Mouse (Mus musculus) heart, embryonic 14.5 days (tissue): ENCODE data around the gene Atp6v1g3. TPM values are rescaled to one million over a fixed set of nuclear protein-coding genes. Genes with fewer than 3 reads are reported as not detected.

ENCODE experiments used
- ATAC-seq: fragments of 200-750 bp; cut with Nextera tagmentation; 2 replicates; pipeline ENCODE4 v1.8.0; 2017; ENCODE audit warnings: low read depth, moderate TSS enrichment; ENCODE audit not compliant: insufficient number of reproducible peaks, insufficient read depth, low FRiP score
- H3K27ac ChIP-seq, 2 experiments: fragments of 200-500 bp in 1 of 2; fragments of 300-500 bp in 1 of 2; sonication (generic) in 1 of 2; replicated peaks in 1 of 2; 2 replicates each; pipeline ENCODE4 v1.5.1; 2012 to 2014; ENCODE audit warnings: low read depth in 2 of 2, low read length in 2 of 2, control low read depth in 1 of 2, mild to moderate bottlenecking in 1 of 2, mixed read lengths in 1 of 2; ENCODE audit not compliant: control insufficient read depth in 1 of 2, insufficient read depth in 1 of 2
- H3K27me3 ChIP-seq: fragments of 300-500 bp; sonication (generic); 2 replicates; pipeline ENCODE4 v1.6.1; 2014; ENCODE audit warnings: mild to moderate bottlenecking, low read length, control low read depth; ENCODE audit not compliant: control insufficient read depth, insufficient read depth
- H3K36me3 ChIP-seq: fragments of 300-500 bp; sonication (generic); 2 replicates; pipeline ENCODE4 v1.6.1; 2014; ENCODE audit warnings: mild to moderate bottlenecking, control low read depth, low read length, mixed read lengths; ENCODE audit not compliant: control insufficient read depth, insufficient read depth
- H3K4me1 ChIP-seq, 2 experiments: fragments of 200-500 bp in 1 of 2; fragments of 300-500 bp in 1 of 2; sonication (generic) in 1 of 2; 2 replicates each; pipeline ENCODE4 v1.6.1; 2012 to 2014; ENCODE audit warnings: low read length in 2 of 2, control low read depth in 1 of 2, mixed read lengths in 1 of 2; ENCODE audit not compliant: control insufficient read depth in 2 of 2, insufficient read depth in 2 of 2
- H3K4me2 ChIP-seq: fragments of 300-500 bp; sonication (generic); 2 replicates; pipeline ENCODE4 v1.6.1; 2014; ENCODE audit warnings: mild to moderate bottlenecking, low read length
- H3K4me3 ChIP-seq, 2 experiments: fragments of 200-500 bp in 1 of 2; fragments of 300-500 bp in 1 of 2; sonication (generic) in 1 of 2; 2 replicates each; pipeline ENCODE4 v1.5.1; 2012 to 2014; ENCODE audit warnings: low read length in 2 of 2, mild to moderate bottlenecking in 2 of 2, control low read depth in 1 of 2, low read depth in 1 of 2, moderate library complexity in 1 of 2; ENCODE audit not compliant: control insufficient read depth in 1 of 2, insufficient read depth in 1 of 2
- H3K9ac ChIP-seq: fragments of 300-500 bp; sonication (generic); 2 replicates; pipeline ENCODE4 v1.6.1; 2014; ENCODE audit warnings: mild to moderate bottlenecking, low read length
- H3K9me3 ChIP-seq: fragments of 300-500 bp; sonication (generic); 2 replicates; pipeline ENCODE4 v1.6.1; 2016; ENCODE audit warnings: low read length, control low read depth; ENCODE audit not compliant: control insufficient read depth
- WGBS: fragments of 180-500 bp; shearing (Covaris S2); extraction: QIAGEN DNeasy Blood & Tissue Kit; methylation state at CpG from one replicate; pipeline ENCODE4 v1.1.7; 2014; 5-methylcytosine and 5-hydroxymethylcytosine counted together
- polyA plus RNA-seq: library from polyadenylated mRNA; unstranded; fragments of >200 nt; fragmentation: Nextera tagmentation; extraction: Ambion mirVana; gene quantifications from 2 replicates; pipeline ENCODE4 v1.2.1, GENCODE M21; 2014

Atp6v1g3 gene
- polyA plus RNA-seq, 1 experiment from 2014 or later: not detected

GRCm38 (mm10) chr1:138330556-138330955, 57.0 kb downstream of the Atp6v1g3 start:
- Histone ChIP-seq H3K27ac (no peak overlapping the region), H3K9ac (no peak overlapping the region), H3K9me3 (no peaks in the 10 kb centered on the region), H3K4me1 (no peaks in the 10 kb centered on the region), H3K27me3 (no peaks in the 10 kb centered on the region), H3K36me3 (no peaks in the 10 kb centered on the region), H3K4me3 (no peak overlapping the region), H3K4me2 (no peak overlapping the region)
- ATAC-seq: no peak
- WGBS: 84% methylated on average over 2 of the region's 2 CpGs

- Histone ChIP-seq H3K27me3 (no peaks in the 10 kb centered on the region), H3K4me2 (no peak overlapping the region), H3K9me3 (no peaks in the 10 kb centered on the region), H3K4me1 (no peaks in the 10 kb centered on the region), H3K9ac (no peak overlapping the region), H3K36me3 (no peaks in the 10 kb centered on the region), H3K27ac (no peak overlapping the region), H3K4me3 (no peak overlapping the region)
- ATAC-seq: no peak
- WGBS: 52% methylated on average over 4 of the region's 4 CpGs
Measured at GRCm38 (mm10) chr1:138331596-138331995, 58.1 kb downstream of the Atp6v1g3 start.

GRCm38 (mm10) chr1:138334701-138335100, 61.2 kb downstream of the Atp6v1g3 start:
- Histone ChIP-seq H3K4me3 (no peak overlapping the region), H3K27ac (no peak overlapping the region)

GRCm38 (mm10) chr1:138337417-138337816, 63.9 kb downstream of the Atp6v1g3 start:
- no peak overlapping the region for H3K4me3 ChIP-seq
- H3K36me3 ChIP-seq: no peaks in the 10 kb centered on the region
- H3K27ac ChIP-seq: no peak overlapping the region
- H3K27me3 ChIP-seq: no peaks in the 10 kb centered on the region
- H3K9ac ChIP-seq: no peak overlapping the region
- ATAC-seq: no peak
- WGBS: 81% methylated on average over 2 of the region's 2 CpGs
- no peaks in the 10 kb centered on the region for H3K4me1 ChIP-seq
- no peak overlapping the region for H3K4me2 ChIP-seq
- H3K9me3 ChIP-seq: no peaks in the 10 kb centered on the region

More at GRCm38 (mm10) chr1:138334701-138335100, 61.2 kb downstream of the Atp6v1g3 start:
- Histone ChIP-seq H3K4me2 (no peak overlapping the region), H3K9me3 (no peaks in the 10 kb centered on the region), H3K27me3 (no peaks in the 10 kb centered on the region), H3K36me3 (no peaks in the 10 kb centered on the region), H3K4me1 (no peaks in the 10 kb centered on the region), H3K9ac (no peak overlapping the region)
- no peak for ATAC-seq
- WGBS: 52% methylated on average over 2 of the region's 2 CpGs

Other genes starting within 250 kb of the Atp6v1g3 start
- gene Ptprc, start 98.0 kb upstream of the Atp6v1g3 start, polyA plus RNA-seq: 1.9 and 2.5 TPM in 2 replicates